Mouse (Mus musculus) activated CD4-positive, CD25-positive, alpha-beta regulatory T cell, adult 9 weeks (primary cell): ENCODE results near the gene Scn9a. TPM values are rescaled to one million over a fixed set of nuclear protein-coding genes. Genes with fewer than 3 reads are reported as not detected.

Experiments
- polyA plus RNA-seq: library from polyadenylated mRNA; unstranded; fragments of 100-300 nt; shearing (Covaris generic); gene quantifications from one replicate; pipeline ENCODE4 v1.2.1, GENCODE M21; 2017

Gene Scn9a
- polyA plus RNA-seq: 0.07 TPM

GRCm38 (mm10) chr2:66634580-66635359, at the start of gene Scn9a:
Gene Scn9a (minus strand): TSS chr2:66634962.

GRCm38 (mm10) chr2:66440711-66441110, 194.1 kb downstream of the Scn9a start, which contains the start of gene Scn1a:
Gene Scn1a (minus strand): TSS chr2:66440840.

Other genes starting within 250 kb of the Scn9a start
- 0.09 TPM for gene Scn1a, start 194.1 kb downstream of the Scn9a start, polyA plus RNA-seq
- not detected for gene Scn7a, start 150.0 kb upstream of the Scn9a start, polyA plus RNA-seq